Mouse (Mus musculus): ENCODE measurements at regions not wholly inside any gene's neighbourhood (a gene's known extent, or its start where the extent isn't known, plus 50 kb on each side); places are given as distances from the start of the nearest gene placed in this dataset.
"Not testable (repeated sequence)": the region's sequence is repeated elsewhere in the genome, so short reads cannot be mapped to it uniquely, and the experiment has no call there.

DNA sequence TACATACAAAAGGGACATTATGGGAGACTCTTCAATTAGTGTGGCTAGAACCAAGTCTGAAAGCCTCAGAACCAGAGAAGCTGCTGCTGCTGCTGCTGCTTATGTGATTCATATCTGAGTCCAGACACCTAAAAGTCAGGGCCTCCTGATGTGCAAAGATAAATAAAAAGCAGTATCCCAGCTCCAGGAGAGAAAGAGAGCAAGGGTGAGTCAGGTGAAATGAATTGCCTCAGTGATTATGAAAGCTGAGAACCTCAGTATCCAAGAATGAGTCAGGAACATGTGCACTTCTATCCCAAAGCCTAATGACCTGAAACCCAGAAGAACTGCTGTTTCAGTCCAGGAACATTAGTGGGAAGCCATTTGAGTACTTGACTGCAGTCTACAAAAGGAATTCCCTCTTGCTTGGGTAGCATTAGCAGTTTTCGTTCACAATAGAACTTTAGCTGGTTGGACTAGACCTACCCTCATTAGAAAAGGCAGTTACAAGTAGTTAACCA lies 127.6 kb upstream of the Plcxd3 start:
- no peaks in the 10 kb centered on the region for H3K36me3 ChIP-seq (ENCODE audit: control insufficient read depth, insufficient read depth, low read length, poor library complexity, severe bottlenecking)
- H3K4me1 ChIP-seq (ENCODE audit: control insufficient read depth in 2 of 2, insufficient read depth in 2 of 2, low read length in 2 of 2, poor library complexity in 1 of 2), result no peaks in the 10 kb centered on the region
- DNase-seq (ENCODE audit: low read depth, low spot score), result no peak
- in situ Hi-C loops (cut with MboI; ENCODE audit: low sequenced_read_pairs in 2 of 2, unreplicated experiment in 2 of 2), result no loop called here
- no peak overlapping the region for H3K4me3 ChIP-seq (ENCODE audit: insufficient read depth in 1 of 2, low read depth in 1 of 2, low read length in 2 of 2, poor library complexity in 1 of 2, severe bottlenecking in 1 of 2)
- TF ChIP-seq ZC3H11A (IDR thresholded peaks at IDR 0.05; ENCODE audit: borderline replicate concordance, low read depth, low read length) (no peak), HCFC1 (IDR thresholded peaks at IDR 0.05; ENCODE audit: borderline replicate concordance, insufficient read depth, low read length) (no peak), CHD2 (IDR thresholded peaks at IDR 0.05; ENCODE audit: low read depth, low read length) (no peak), MAFK (IDR thresholded peaks at IDR 0.05; ENCODE audit: insufficient read depth, low read depth, low read length) (no peak), ZNF384 (IDR thresholded peaks at IDR 0.05; ENCODE audit: low read depth, low read length) (no peak)
- no peaks in the 10 kb centered on the region for H3K9me3 ChIP-seq (ENCODE audit: control insufficient read depth, insufficient read depth, low read depth, low read length)
- H3K27ac ChIP-seq (ENCODE audit: insufficient read depth, low read depth, low read length, poor library complexity, severe bottlenecking), result no peak overlapping the region
- H3K9ac ChIP-seq (ENCODE audit: insufficient read depth, low read depth, low read length, poor library complexity, severe bottlenecking), result no peak overlapping the region

DNA sequence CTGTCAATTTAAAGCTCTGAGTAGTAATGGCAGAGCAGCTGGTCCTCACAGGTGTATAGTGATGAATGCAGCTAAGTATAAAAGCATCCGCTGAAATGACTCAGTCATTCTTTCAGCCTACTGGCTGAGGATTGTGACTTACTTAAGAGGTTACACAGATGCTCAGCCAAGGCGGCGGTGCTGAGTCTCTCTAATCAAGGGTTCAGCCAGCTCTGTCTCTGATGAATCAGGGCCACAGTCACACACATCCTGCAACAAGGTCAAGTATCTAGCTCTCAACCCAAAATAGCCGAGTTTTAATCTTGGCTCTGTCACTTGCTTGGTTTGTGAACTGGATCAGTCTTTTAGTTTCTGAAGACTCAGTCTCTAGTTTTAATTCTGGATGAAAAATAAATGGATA lies 110.7 kb upstream of the Plcxd3 start:
- no peak overlapping the region for H3K9ac ChIP-seq (ENCODE audit: insufficient read depth, low read depth, low read length, poor library complexity, severe bottlenecking)
- H3K27ac ChIP-seq (ENCODE audit: insufficient read depth, low read depth, low read length, poor library complexity, severe bottlenecking), result no peak overlapping the region
- no peaks in the 10 kb centered on the region for H3K36me3 ChIP-seq (ENCODE audit: control insufficient read depth, insufficient read depth, low read length, poor library complexity, severe bottlenecking)
- no peak overlapping the region for H3K4me3 ChIP-seq (ENCODE audit: insufficient read depth in 1 of 2, low read depth in 1 of 2, low read length in 2 of 2, poor library complexity in 1 of 2, severe bottlenecking in 1 of 2)
- TF ChIP-seq CHD2 (IDR thresholded peaks at IDR 0.05; ENCODE audit: low read depth, low read length) (no peak), ZNF384 (IDR thresholded peaks at IDR 0.05; ENCODE audit: low read depth, low read length) (no peak), HCFC1 (IDR thresholded peaks at IDR 0.05; ENCODE audit: borderline replicate concordance, insufficient read depth, low read length) (no peak), ZC3H11A (IDR thresholded peaks at IDR 0.05; ENCODE audit: borderline replicate concordance, low read depth, low read length) (no peak), MAFK (IDR thresholded peaks at IDR 0.05; ENCODE audit: insufficient read depth, low read depth, low read length) (no peak)
- no peak for DNase-seq (ENCODE audit: low read depth, low spot score)
- no peaks in the 10 kb centered on the region for H3K9me3 ChIP-seq (ENCODE audit: control insufficient read depth, insufficient read depth, low read depth, low read length)
- in situ Hi-C loops (cut with MboI; ENCODE audit: low sequenced_read_pairs in 2 of 2, unreplicated experiment in 2 of 2), result no loop called here
- H3K4me1 ChIP-seq (ENCODE audit: control insufficient read depth in 2 of 2, insufficient read depth in 2 of 2, low read length in 2 of 2, poor library complexity in 1 of 2), result no peaks in the 10 kb centered on the region

DNA sequence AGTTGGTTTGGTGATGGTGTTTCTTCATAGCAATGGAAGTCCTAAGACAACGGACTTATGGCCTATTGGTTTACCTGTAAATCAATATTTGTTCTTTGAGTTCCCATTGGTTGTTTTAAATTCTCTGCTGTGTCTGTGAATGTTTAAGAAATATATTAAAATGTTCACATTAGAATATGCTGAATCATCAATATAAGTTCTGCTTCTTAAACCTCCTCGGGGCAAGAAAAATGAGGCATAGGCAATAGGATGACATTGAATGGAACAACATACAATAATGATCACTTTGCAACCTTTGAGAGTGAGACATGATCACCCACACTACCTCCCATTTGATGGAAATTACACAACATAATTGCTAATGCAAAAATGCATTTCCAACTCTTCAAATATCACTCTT lies 105.5 kb upstream of the Plcxd3 start:
- Histone ChIP-seq H3K27ac (ENCODE audit: insufficient read depth, low read depth, low read length, poor library complexity, severe bottlenecking) (no peak overlapping the region), H3K36me3 (ENCODE audit: control insufficient read depth, insufficient read depth, low read length, poor library complexity, severe bottlenecking) (no peaks in the 10 kb centered on the region), H3K9ac (ENCODE audit: insufficient read depth, low read depth, low read length, poor library complexity, severe bottlenecking) (no peak overlapping the region), H3K4me1 (ENCODE audit: control insufficient read depth in 2 of 2, insufficient read depth in 2 of 2, low read length in 2 of 2, poor library complexity in 1 of 2) (no peaks in the 10 kb centered on the region), H3K9me3 (ENCODE audit: control insufficient read depth, insufficient read depth, low read depth, low read length) (no peaks in the 10 kb centered on the region), H3K4me3 (ENCODE audit: insufficient read depth in 1 of 2, low read depth in 1 of 2, low read length in 2 of 2, poor library complexity in 1 of 2, severe bottlenecking in 1 of 2) (no peak overlapping the region)
- TF ChIP-seq ZC3H11A (IDR thresholded peaks at IDR 0.05; ENCODE audit: borderline replicate concordance, low read depth, low read length), result no peak
- TF ChIP-seq MAFK (IDR thresholded peaks at IDR 0.05; ENCODE audit: insufficient read depth, low read depth, low read length), result peak; percentile 82
- no peak for TF ChIP-seq ZNF384 (IDR thresholded peaks at IDR 0.05; ENCODE audit: low read depth, low read length)
- in situ Hi-C loops (cut with MboI; ENCODE audit: low sequenced_read_pairs in 2 of 2, unreplicated experiment in 2 of 2), result no loop called here
- no peak for DNase-seq (ENCODE audit: low read depth, low spot score)

DNA sequence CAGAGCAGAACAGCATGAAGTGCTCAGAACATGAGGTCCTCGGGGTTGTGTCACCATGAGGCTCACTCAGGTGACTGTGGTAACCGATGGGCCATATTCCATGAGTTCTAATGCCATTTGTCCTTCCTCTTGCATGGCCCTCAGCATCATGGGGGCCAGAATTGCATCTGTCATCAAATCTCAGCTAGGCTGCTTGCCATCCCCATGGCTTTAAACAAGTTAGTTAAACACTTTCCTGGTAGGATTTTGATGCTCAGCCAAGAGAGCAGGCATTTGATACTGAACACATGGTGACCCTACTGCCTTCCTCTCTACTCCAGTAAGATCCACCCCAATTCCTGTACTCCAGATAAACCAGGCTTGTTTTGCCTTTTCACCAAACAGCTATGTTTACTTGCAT lies 98.3 kb upstream of the Plcxd3 start:
- no peak for DNase-seq (ENCODE audit: low read depth, low spot score)
- no peak overlapping the region for H3K9ac ChIP-seq (ENCODE audit: insufficient read depth, low read depth, low read length, poor library complexity, severe bottlenecking)
- H3K4me1 ChIP-seq (ENCODE audit: control insufficient read depth in 2 of 2, insufficient read depth in 2 of 2, low read length in 2 of 2, poor library complexity in 1 of 2), result no peaks in the 10 kb centered on the region
- H3K36me3 ChIP-seq (ENCODE audit: control insufficient read depth, insufficient read depth, low read length, poor library complexity, severe bottlenecking), result no peaks in the 10 kb centered on the region
- no peaks in the 10 kb centered on the region for H3K9me3 ChIP-seq (ENCODE audit: control insufficient read depth, insufficient read depth, low read depth, low read length)
- TF ChIP-seq CHD2 (IDR thresholded peaks at IDR 0.05; ENCODE audit: low read depth, low read length) (no peak), ZNF384 (IDR thresholded peaks at IDR 0.05; ENCODE audit: low read depth, low read length) (no peak), ZC3H11A (IDR thresholded peaks at IDR 0.05; ENCODE audit: borderline replicate concordance, low read depth, low read length) (no peak), HCFC1 (IDR thresholded peaks at IDR 0.05; ENCODE audit: borderline replicate concordance, insufficient read depth, low read length) (no peak), MAFK (IDR thresholded peaks at IDR 0.05; ENCODE audit: insufficient read depth, low read depth, low read length) (no peak)
- H3K27ac ChIP-seq (ENCODE audit: insufficient read depth, low read depth, low read length, poor library complexity, severe bottlenecking), result no peak overlapping the region
- H3K4me3 ChIP-seq (ENCODE audit: insufficient read depth in 1 of 2, low read depth in 1 of 2, low read length in 2 of 2, poor library complexity in 1 of 2, severe bottlenecking in 1 of 2), result no peak overlapping the region
- in situ Hi-C loops (cut with MboI; ENCODE audit: low sequenced_read_pairs in 2 of 2, unreplicated experiment in 2 of 2), result no loop called here

DNA sequence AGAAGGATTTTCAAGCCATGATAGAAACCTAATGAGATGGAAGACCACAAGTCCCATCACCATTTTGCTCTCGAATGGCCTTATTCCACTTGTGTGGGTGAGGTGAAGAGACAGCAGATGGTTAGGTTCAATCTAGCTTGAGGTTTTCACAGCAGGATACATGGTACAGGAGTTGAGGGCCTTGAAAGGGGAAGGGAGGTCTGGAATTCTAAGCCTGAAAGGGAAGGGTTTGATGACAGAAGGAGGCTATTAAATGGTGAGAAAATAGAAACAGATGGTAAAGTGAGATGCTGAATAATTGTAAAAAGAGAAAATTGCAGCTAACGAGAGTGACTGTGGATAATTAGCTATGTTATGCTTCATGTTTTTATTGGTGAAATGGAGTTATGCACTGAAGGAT lies 67.8 kb upstream of the Plcxd3 start:
- H3K4me1 ChIP-seq (ENCODE audit: control insufficient read depth in 2 of 2, insufficient read depth in 2 of 2, low read length in 2 of 2, poor library complexity in 1 of 2), result no peaks in the 10 kb centered on the region
- DNase-seq (ENCODE audit: low read depth, low spot score), result no peak
- TF ChIP-seq HCFC1 (IDR thresholded peaks at IDR 0.05; ENCODE audit: borderline replicate concordance, insufficient read depth, low read length), result no peak
- TF ChIP-seq ZC3H11A (IDR thresholded peaks at IDR 0.05; ENCODE audit: borderline replicate concordance, low read depth, low read length), result no peak
- TF ChIP-seq MAFK (IDR thresholded peaks at IDR 0.05; ENCODE audit: insufficient read depth, low read depth, low read length), result no peak
- no peak for TF ChIP-seq ZNF384 (IDR thresholded peaks at IDR 0.05; ENCODE audit: low read depth, low read length)
- no peak overlapping the region for H3K4me3 ChIP-seq (ENCODE audit: insufficient read depth in 1 of 2, low read depth in 1 of 2, low read length in 2 of 2, poor library complexity in 1 of 2, severe bottlenecking in 1 of 2)
- H3K27ac ChIP-seq (ENCODE audit: insufficient read depth, low read depth, low read length, poor library complexity, severe bottlenecking), result no peak overlapping the region
- H3K9ac ChIP-seq (ENCODE audit: insufficient read depth, low read depth, low read length, poor library complexity, severe bottlenecking), result no peak overlapping the region
- H3K36me3 ChIP-seq (ENCODE audit: control insufficient read depth, insufficient read depth, low read length, poor library complexity, severe bottlenecking), result no peaks in the 10 kb centered on the region
- in situ Hi-C loops (cut with MboI; ENCODE audit: low sequenced_read_pairs in 2 of 2, unreplicated experiment in 2 of 2), result no loop called here
- no peaks in the 10 kb centered on the region for H3K9me3 ChIP-seq (ENCODE audit: control insufficient read depth, insufficient read depth, low read depth, low read length)

DNA sequence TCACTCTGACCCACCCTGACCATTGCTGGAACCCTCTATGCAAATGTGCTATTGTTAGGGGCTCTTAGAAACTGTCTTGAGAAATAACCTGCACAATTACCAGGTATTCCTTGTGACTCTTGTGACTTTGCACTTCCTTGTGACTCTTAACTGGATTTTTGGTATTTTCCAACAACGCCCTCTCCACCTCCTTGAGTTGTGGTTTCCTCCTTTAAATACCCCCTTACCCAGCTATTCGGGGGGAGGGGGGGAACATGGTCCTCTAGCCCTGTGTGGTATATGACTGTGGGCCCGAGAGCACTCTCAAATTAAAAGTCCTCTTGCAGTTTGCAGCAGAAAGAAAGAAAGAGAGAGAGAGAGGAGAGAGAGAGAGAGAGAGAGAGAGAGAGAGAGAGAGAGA lies 61.6 kb upstream of the Plcxd3 start:
- H3K27ac ChIP-seq (ENCODE audit: insufficient read depth, low read depth, low read length, poor library complexity, severe bottlenecking); in situ Hi-C loops (cut with MboI; ENCODE audit: low sequenced_read_pairs in 2 of 2, unreplicated experiment in 2 of 2); H3K4me3 ChIP-seq (ENCODE audit: insufficient read depth in 1 of 2, low read depth in 1 of 2, low read length in 2 of 2, poor library complexity in 1 of 2, severe bottlenecking in 1 of 2); DNase-seq (ENCODE audit: low read depth, low spot score); H3K36me3 ChIP-seq (ENCODE audit: control insufficient read depth, insufficient read depth, low read length, poor library complexity, severe bottlenecking); H3K9ac ChIP-seq (ENCODE audit: insufficient read depth, low read depth, low read length, poor library complexity, severe bottlenecking); H3K9me3 ChIP-seq (ENCODE audit: control insufficient read depth, insufficient read depth, low read depth, low read length); H3K4me1 ChIP-seq (ENCODE audit: control insufficient read depth in 2 of 2, insufficient read depth in 2 of 2, low read length in 2 of 2, poor library complexity in 1 of 2): not testable (repeated sequence)

All from ES-E14 (cell line).